Mouse (Mus musculus): ENCODE measurements around the gene Hip1r. TPM values are rescaled to one million over a fixed set of nuclear protein-coding genes. Genes with fewer than 3 reads are reported as not detected.
A peak's percentile ranks its signal among the peaks of the same experiment; 100 is the strongest.

The Hip1r gene
- total and polyA plus RNA-seq, 3 experiments: 16.6 to 31.6 TPM; not detected in 1

DNA sequence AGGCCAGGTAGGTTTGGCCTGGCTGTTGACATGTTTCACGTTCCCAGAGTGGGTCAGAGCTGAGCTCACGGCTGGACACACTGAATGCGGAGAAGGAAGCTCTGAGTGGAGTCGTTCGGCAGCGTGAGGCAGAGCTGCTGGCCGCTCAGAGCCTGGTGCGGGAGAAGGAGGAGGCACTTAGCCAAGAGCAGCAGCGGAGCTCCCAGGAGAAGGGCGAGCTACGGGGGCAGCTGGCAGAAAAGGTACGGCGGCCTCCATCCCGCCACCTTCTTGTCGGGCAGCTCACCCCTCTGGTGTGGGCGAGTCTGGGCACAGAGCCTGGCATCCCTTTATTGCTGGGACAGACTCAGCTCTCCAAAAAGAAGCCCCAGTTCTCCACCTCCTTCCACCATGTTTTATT, 24.4 kb downstream of the Hip1r start:
- TF ChIP-seq MAZ (IDR thresholded peaks at IDR 0.05; ENCODE audit: low read depth, low read length) (no peak), USF1 (IDR thresholded peaks at IDR 0.05; ENCODE audit: low read depth, low read length) (no peak), TAL1 (IDR thresholded peaks at IDR 0.05; ENCODE audit: low read length) (no peak), TBP (IDR thresholded peaks at IDR 0.05; ENCODE audit: low read depth, low read length) (no peak), EP300 (IDR thresholded peaks at IDR 0.05; ENCODE audit: low read depth in 1 of 2, low read length in 2 of 2) (no peak), ZC3H11A (IDR thresholded peaks at IDR 0.05; ENCODE audit: low read depth, low read length) (no peak), TCF12 (IDR thresholded peaks at IDR 0.05; ENCODE audit: low read depth, low read length) (no peak), RCOR1 (IDR thresholded peaks at IDR 0.05; ENCODE audit: low read depth, low read length) (no peak)
- no peaks in the 10 kb centered on the region for H3K79me2 ChIP-seq (ENCODE audit: control insufficient read depth, insufficient read depth, low read length, poor library complexity)
- no peaks in the 10 kb centered on the region; a peak in 1 of 4 replicates for H3K36me3 ChIP-seq (ENCODE audit: control insufficient read depth in 1 of 2, insufficient read depth in 2 of 2, low read length in 2 of 2)
- no peak overlapping the region for H3K4me3 ChIP-seq (ENCODE audit: control insufficient read depth in 1 of 2, insufficient read depth in 1 of 2, low read depth in 2 of 2, low read length in 2 of 2)
- H3K27me3 ChIP-seq (ENCODE audit: control insufficient read depth in 1 of 2, insufficient read depth in 2 of 2, low read length in 2 of 2): no peaks in the 10 kb centered on the region
- DNase-seq (ENCODE audit: low read depth, low spot score): no peak
- H3K9ac ChIP-seq (ENCODE audit: control insufficient read depth, low read depth, low read length, poor library complexity, severe bottlenecking): no peak overlapping the region
- no peaks in the 10 kb centered on the region for H3K4me1 ChIP-seq (ENCODE audit: control insufficient read depth in 1 of 2, insufficient read depth in 2 of 2, low read length in 2 of 2)
- no peak overlapping the region for H3K27ac ChIP-seq (ENCODE audit: control insufficient read depth, low read depth, low read length)
- no peaks in the 10 kb centered on the region for H3K9me3 ChIP-seq (replicated peaks; ENCODE audit: insufficient read depth, low read length)

DNA sequence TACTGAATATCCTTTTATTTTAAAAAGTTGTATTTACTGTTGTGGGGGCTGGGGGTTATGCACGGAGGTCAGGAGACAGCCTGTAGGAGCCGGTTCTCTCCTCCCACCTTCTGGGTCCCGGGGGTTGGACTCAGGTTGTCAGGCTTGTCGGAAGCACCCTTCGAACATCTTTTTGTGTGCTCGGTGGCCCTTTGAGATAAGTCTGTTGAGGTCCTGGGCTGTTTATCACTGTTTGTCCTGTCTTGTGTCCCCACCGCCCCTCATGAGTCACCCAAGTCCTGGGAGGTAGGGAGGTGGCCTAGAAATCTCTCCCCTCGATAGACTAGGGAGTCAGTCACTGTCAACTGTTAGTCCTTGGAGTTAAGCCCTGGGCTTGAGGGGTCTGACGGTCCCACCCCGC, 24.9 kb downstream of the Hip1r start:
- H3K4me1 ChIP-seq (ENCODE audit: control insufficient read depth in 1 of 2, insufficient read depth in 2 of 2, low read length in 2 of 2): no peaks in the 10 kb centered on the region
- DNase-seq (ENCODE audit: low read depth, low spot score): peak; percentile 42

DNA sequence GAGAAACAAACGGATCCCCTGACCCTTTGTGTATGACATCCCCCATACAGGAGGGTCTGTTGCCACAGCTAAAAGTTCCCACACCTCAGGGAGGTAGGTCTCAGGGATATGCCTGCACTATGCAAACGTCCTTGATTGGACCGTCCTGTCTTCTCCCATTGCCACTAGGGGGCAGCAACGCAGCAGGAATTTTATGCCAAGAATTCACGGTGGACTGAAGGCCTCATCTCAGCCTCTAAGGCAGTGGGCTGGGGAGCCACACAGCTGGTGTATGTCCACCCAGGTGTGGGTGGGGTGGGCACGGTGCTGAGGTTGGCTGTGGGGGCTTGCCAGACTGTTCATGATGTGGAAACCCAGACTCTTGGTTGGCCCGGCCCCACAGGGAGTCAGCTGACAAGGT, 27.4 kb downstream of the Hip1r start:
- DNase-seq (ENCODE audit: low read depth, low spot score): peak; percentile 86
- Histone ChIP-seq H3K4me3 (ENCODE audit: control insufficient read depth in 1 of 2, insufficient read depth in 1 of 2, low read depth in 2 of 2, low read length in 2 of 2) (no peak overlapping the region), H3K79me2 (ENCODE audit: control insufficient read depth, insufficient read depth, low read length, poor library complexity) (no peaks in the 10 kb centered on the region), H3K9ac (ENCODE audit: control insufficient read depth, low read depth, low read length, poor library complexity, severe bottlenecking) (no peak overlapping the region), H3K36me3 (ENCODE audit: control insufficient read depth in 1 of 2, insufficient read depth in 2 of 2, low read length in 2 of 2) (no peaks in the 10 kb centered on the region; a peak in 1 of 4 replicates), H3K4me1 (ENCODE audit: control insufficient read depth in 1 of 2, insufficient read depth in 2 of 2, low read length in 2 of 2) (no peaks in the 10 kb centered on the region), H3K9me3 (replicated peaks; ENCODE audit: insufficient read depth, low read length) (no peaks in the 10 kb centered on the region), H3K27me3 (ENCODE audit: control insufficient read depth in 1 of 2, insufficient read depth in 2 of 2, low read length in 2 of 2) (no peaks in the 10 kb centered on the region), H3K27ac (ENCODE audit: control insufficient read depth, low read depth, low read length) (no peak overlapping the region)
- TF ChIP-seq CHD2 (IDR thresholded peaks at IDR 0.05; ENCODE audit: low read length) (no peak), UBTF (IDR thresholded peaks at IDR 0.05; ENCODE audit: borderline replicate concordance, insufficient read depth, low read depth, low read length) (no peak), RCOR1 (IDR thresholded peaks at IDR 0.05; ENCODE audit: low read depth, low read length) (no peak), POLR2AphosphoS2 (IDR thresholded peaks at IDR 0.05; ENCODE audit: low read length) (no peak), SMC3 (IDR thresholded peaks at IDR 0.05; ENCODE audit: low read depth, low read length) (peak; percentile 98), ZC3H11A (IDR thresholded peaks at IDR 0.05; ENCODE audit: low read depth, low read length) (peak; percentile 97), MAX (IDR thresholded peaks at IDR 0.05; ENCODE audit: low read length) (no peak), CHD1 (IDR thresholded peaks at IDR 0.05; ENCODE audit: low read depth, low read length) (no peak), MYB (IDR thresholded peaks at IDR 0.05; ENCODE audit: low read depth, low read length) (no peak), USF1 (IDR thresholded peaks at IDR 0.05; ENCODE audit: low read depth, low read length) (peak; percentile 36; the same call in 1 of the 2 replicates), USF2 (IDR thresholded peaks at IDR 0.05; ENCODE audit: borderline replicate concordance in 1 of 2, insufficient read depth in 1 of 2, low read depth in 1 of 2, low read length in 2 of 2) (no peak), EP300 (IDR thresholded peaks at IDR 0.05; ENCODE audit: low read depth in 1 of 2, low read length in 2 of 2) (no peak), CTCF (IDR thresholded peaks at IDR 0.05 in 2 of 3, conservative IDR thresholded peaks at IDR 0.05 in 1 of 3; ENCODE audit: control insufficient read depth in 1 of 3, insufficient read depth in 1 of 3, low read depth in 2 of 3, low read length in 3 of 3, poor library complexity in 1 of 3, severe bottlenecking in 1 of 3) (peak; percentile 91 to 98 (median 92)), MXI1 (IDR thresholded peaks at IDR 0.05; ENCODE audit: low read depth, low read length) (no peak), RAD21 (IDR thresholded peaks at IDR 0.05; ENCODE audit: low read depth, low read length) (peak; percentile 95), JUND (IDR thresholded peaks at IDR 0.05; ENCODE audit: low read depth, low read length) (no peak)

More for the DNA sequence above, 24.9 kb downstream of the Hip1r start:
- Histone ChIP-seq H3K9ac (ENCODE audit: control insufficient read depth, low read depth, low read length, poor library complexity, severe bottlenecking) (no peak overlapping the region), H3K9me3 (replicated peaks; ENCODE audit: insufficient read depth, low read length) (no peaks in the 10 kb centered on the region), H3K27me3 (ENCODE audit: control insufficient read depth in 1 of 2, insufficient read depth in 2 of 2, low read length in 2 of 2) (no peaks in the 10 kb centered on the region), H3K4me3 (ENCODE audit: control insufficient read depth in 1 of 2, insufficient read depth in 1 of 2, low read depth in 2 of 2, low read length in 2 of 2) (no peak overlapping the region), H3K36me3 (ENCODE audit: control insufficient read depth in 1 of 2, insufficient read depth in 2 of 2, low read length in 2 of 2) (no peaks in the 10 kb centered on the region; a peak in 1 of 4 replicates), H3K79me2 (ENCODE audit: control insufficient read depth, insufficient read depth, low read length, poor library complexity) (no peaks in the 10 kb centered on the region), H3K27ac (ENCODE audit: control insufficient read depth, low read depth, low read length) (no peak overlapping the region)
- TF ChIP-seq GATA1 (IDR thresholded peaks at IDR 0.05; ENCODE audit: low read depth, low read length) (0 out of 2 replicates have a peak, but pooled peaks have one; percentile 9), MYB (IDR thresholded peaks at IDR 0.05; ENCODE audit: low read depth, low read length) (no peak), EP300 (IDR thresholded peaks at IDR 0.05; ENCODE audit: low read depth in 1 of 2, low read length in 2 of 2) (0 out of 4 replicates have a peak, but pooled peaks of 1 of the 2 experiments have one; percentile 15), TAL1 (IDR thresholded peaks at IDR 0.05; ENCODE audit: low read length) (peak; percentile 72)

All from MEL (cell line).